Comparison of ENCODE assay signal across 8 mouse cellular contexts in genomic region chr4:145680672-145681387, GRCm38 (mm10). TPM values are rescaled to one million over a fixed set of nuclear protein-coding genes. Genes with fewer than 3 reads are reported as not detected.
"Had no signal": no experiment of that assay in that cellular context is flagged by ENCODE, and none has a peak within 500 bp of the region (broad histone marks: within the 10 kb centered on the region; RNA-seq: fewer than 3 reads in every experiment).

No protein-coding gene starts in this region.

RNA-seq across cellular contexts. Expression of gene Zfp980, which starts 10.3 kb away (rescaled TPM):
- polyA plus RNA-seq: intestine, embryonic 16.5 days; kidney, adult 2 months; liver, embryonic 14.5 days; lung, embryonic 16.5 days; midbrain, embryonic 10.5 days; neural tube, embryonic 14.5 days; small intestine, adult 2 months; stomach, postnatal 0 days had no signal
